Mouse (Mus musculus): ENCODE data around the gene Cage1. TPM values are rescaled to one million over a fixed set of nuclear protein-coding genes. Genes with fewer than 3 reads are reported as not detected.

The Cage1 gene
- polyA plus RNA-seq, 1 experiment from 2014 or later = 1.3 TPM

DNA sequence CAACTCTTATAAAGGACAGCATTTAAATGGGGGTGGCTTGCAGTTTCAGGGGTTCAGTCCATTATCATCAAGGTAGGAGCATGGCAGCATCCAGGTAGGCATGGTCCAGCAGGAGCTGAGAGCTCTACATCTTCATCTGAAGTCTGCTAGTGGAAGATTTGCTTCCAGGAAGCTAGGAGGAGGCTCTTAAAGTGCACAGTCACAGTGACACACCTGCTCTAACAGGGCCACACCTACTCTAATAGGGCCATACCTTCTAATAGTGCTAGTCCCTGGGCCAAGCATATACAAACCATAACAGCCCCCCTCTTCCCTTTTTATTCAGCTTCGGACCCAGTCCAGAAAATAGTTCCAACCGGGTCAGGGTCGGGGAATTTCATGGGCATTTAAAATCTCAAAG lies 37.2 kb downstream of the Cage1 start:
- H3K4me1 ChIP-seq (replicated peaks; ENCODE audit: control insufficient read depth, insufficient read depth, low read length) = no peaks in the 10 kb centered on the region
- DNase-seq (ENCODE audit: low spot score) = no peak
- no peak overlapping the region for H3K4me3 ChIP-seq (ENCODE audit: low read depth, low read length)
- no peak for ATAC-seq (replicated peaks; ENCODE audit: low FRiP score, low TSS enrichment, low read depth)
- WGBS = 87% methylated on average over 3 of the region's 3 CpGs
- no peak overlapping the region for H3K27ac ChIP-seq (ENCODE audit: low read depth)
- no peak overlapping the region for H3K4me2 ChIP-seq (ENCODE audit: low read length)
- no peaks in the 10 kb centered on the region for H3K9me3 ChIP-seq (ENCODE audit: control insufficient read depth, low read length)
- no peaks in the 10 kb centered on the region for H3K27me3 ChIP-seq (replicated peaks; ENCODE audit: control insufficient read depth, insufficient read depth, low read length)
- H3K9ac ChIP-seq (ENCODE audit: low read length) = no peak overlapping the region
- H3K36me3 ChIP-seq (ENCODE audit: control insufficient read depth, insufficient read depth, low read length) = no peaks in the 10 kb centered on the region

DNA sequence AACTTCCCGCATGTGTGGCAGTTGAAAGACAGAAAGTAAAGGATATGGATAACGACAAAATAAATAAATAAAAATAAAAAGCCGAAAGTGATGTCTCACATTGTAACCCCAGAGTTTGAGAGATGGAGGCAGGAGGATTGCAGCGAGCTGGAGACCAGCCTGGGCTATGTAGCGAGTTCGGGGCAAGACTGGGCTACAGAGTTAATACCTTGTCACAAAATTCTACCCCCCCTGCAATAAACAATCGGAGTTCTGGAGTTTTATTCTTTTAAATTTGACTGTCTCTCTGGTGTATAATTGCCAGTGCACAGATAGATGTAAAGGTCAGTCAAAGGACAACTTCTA lies 42.5 kb downstream of the Cage1 start:
- H3K4me1 ChIP-seq (replicated peaks; ENCODE audit: control insufficient read depth, insufficient read depth, low read length) = peaks cover 5% of the 10 kb centered on the region; the same call in 1 of the 2 replicates
- peak overlapping the region; percentile 97 for H3K4me3 ChIP-seq (ENCODE audit: low read depth, low read length)
- no peaks in the 10 kb centered on the region for H3K9me3 ChIP-seq (ENCODE audit: control insufficient read depth, low read length)
- 17% methylated on average over 7 of the region's 7 CpGs for WGBS
- H3K27me3 ChIP-seq (replicated peaks; ENCODE audit: control insufficient read depth, insufficient read depth, low read length) = no peaks in the 10 kb centered on the region
- H3K9ac ChIP-seq (ENCODE audit: low read length) = peak overlapping the region; percentile 40
- 0 out of 2 replicates have a peak overlapping the region, but pooled peaks have one; percentile 92 for H3K27ac ChIP-seq (ENCODE audit: low read depth)
- peak; percentile 62 for ATAC-seq (replicated peaks; ENCODE audit: low FRiP score, low TSS enrichment, low read depth)
- DNase-seq (ENCODE audit: low spot score) = no peak
- peaks cover 22% of the 10 kb centered on the region for H3K36me3 ChIP-seq (ENCODE audit: control insufficient read depth, insufficient read depth, low read length)
- H3K4me2 ChIP-seq (ENCODE audit: low read length) = peak overlapping the region; percentile 88

- H3K4me2 ChIP-seq (ENCODE audit: low read length) = peak within 1 kb of the TSS; percentile 88
- H3K9me3 ChIP-seq (ENCODE audit: control insufficient read depth, low read length) = no peaks in the 10 kb centered on the region
- H3K9ac ChIP-seq (ENCODE audit: low read length) = peak within 1 kb of the TSS; percentile 97
- H3K27me3 ChIP-seq (replicated peaks; ENCODE audit: control insufficient read depth, insufficient read depth, low read length) = no peaks in the 10 kb centered on the region
- H3K4me3 ChIP-seq (ENCODE audit: low read depth, low read length) = peak within 1 kb of the TSS; percentile 97
- DNase-seq (ENCODE audit: low spot score) (peak; percentile 93), ATAC-seq (replicated peaks; ENCODE audit: low FRiP score, low TSS enrichment, low read depth) (peak; percentile 96)
- H3K27ac ChIP-seq (ENCODE audit: low read depth) = peak within 1 kb of the TSS; percentile 92
- WGBS = under 1% methylated on average over 89 of the region's 89 CpGs
- peaks cover 27% of the 10 kb centered on the region for H3K36me3 ChIP-seq (ENCODE audit: control insufficient read depth, insufficient read depth, low read length)
- H3K4me1 ChIP-seq (replicated peaks; ENCODE audit: control insufficient read depth, insufficient read depth, low read length) = peaks cover 5% of the 10 kb centered on the region; the same call in 1 of the 2 replicates
Measured at GRCm38 (mm10) chr13:37993704-37994404, 43.0 kb downstream of the Cage1 start, which contains the start of gene Ssr1. TSS of gene Ssr1 (minus strand) at chr13:37994217.

DNA sequence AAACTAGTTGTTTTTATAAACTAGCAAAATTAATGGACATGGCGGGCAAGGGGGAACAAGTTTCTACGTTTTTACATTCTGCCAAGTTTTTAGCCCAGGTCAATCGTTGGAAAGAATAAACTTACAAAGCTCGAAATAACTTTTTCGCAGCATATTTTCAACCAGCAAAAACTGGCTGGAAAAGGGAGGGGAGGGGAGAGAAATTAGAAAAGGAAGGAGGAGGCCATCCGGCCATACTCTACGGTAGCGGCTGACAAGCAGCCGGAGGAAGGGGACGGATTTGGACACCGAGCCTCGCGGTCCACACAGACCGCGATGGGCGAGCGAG lies 43.5 kb downstream of the Cage1 start:
- Histone ChIP-seq H3K9me3 (ENCODE audit: control insufficient read depth, low read length) (no peaks in the 10 kb centered on the region), H3K27me3 (replicated peaks; ENCODE audit: control insufficient read depth, insufficient read depth, low read length) (no peaks in the 10 kb centered on the region), H3K4me3 (ENCODE audit: low read depth, low read length) (peak overlapping the region; percentile 97), H3K9ac (ENCODE audit: low read length) (peak overlapping the region; percentile 97), H3K4me2 (ENCODE audit: low read length) (peak overlapping the region; percentile 88), H3K27ac (ENCODE audit: low read depth) (peak overlapping the region; percentile 92), H3K36me3 (ENCODE audit: control insufficient read depth, insufficient read depth, low read length) (peaks cover 32% of the 10 kb centered on the region), H3K4me1 (replicated peaks; ENCODE audit: control insufficient read depth, insufficient read depth, low read length) (peaks cover 5% of the 10 kb centered on the region; the same call in 1 of the 2 replicates)
- DNase-seq (ENCODE audit: low spot score) = no peak
- 0% methylated on average over 17 of the region's 17 CpGs for WGBS
- peak; percentile 57 for ATAC-seq (replicated peaks; ENCODE audit: low FRiP score, low TSS enrichment, low read depth)

GRCm38 (mm10) chr13:37992638-37993371 lies 44.1 kb downstream of the Cage1 start:
- Histone ChIP-seq H3K27ac (ENCODE audit: low read depth) (peak overlapping the region; percentile 92; the same call in 1 of the 2 replicates), H3K9me3 (ENCODE audit: control insufficient read depth, low read length) (no peaks in the 10 kb centered on the region), H3K27me3 (replicated peaks; ENCODE audit: control insufficient read depth, insufficient read depth, low read length) (no peaks in the 10 kb centered on the region), H3K4me3 (ENCODE audit: low read depth, low read length) (peak overlapping the region; percentile 97), H3K4me2 (ENCODE audit: low read length) (peak overlapping the region; percentile 88), H3K36me3 (ENCODE audit: control insufficient read depth, insufficient read depth, low read length) (peaks cover 37% of the 10 kb centered on the region), H3K4me1 (replicated peaks; ENCODE audit: control insufficient read depth, insufficient read depth, low read length) (peaks cover 5% of the 10 kb centered on the region; the same call in 1 of the 2 replicates), H3K9ac (ENCODE audit: low read length) (peak overlapping the region; percentile 97)
- WGBS = 12% methylated on average over 10 of the region's 10 CpGs
- peak; percentile 56 for DNase-seq (ENCODE audit: low spot score)
- ATAC-seq (replicated peaks; ENCODE audit: low FRiP score, low TSS enrichment, low read depth) = no peak

DNA sequence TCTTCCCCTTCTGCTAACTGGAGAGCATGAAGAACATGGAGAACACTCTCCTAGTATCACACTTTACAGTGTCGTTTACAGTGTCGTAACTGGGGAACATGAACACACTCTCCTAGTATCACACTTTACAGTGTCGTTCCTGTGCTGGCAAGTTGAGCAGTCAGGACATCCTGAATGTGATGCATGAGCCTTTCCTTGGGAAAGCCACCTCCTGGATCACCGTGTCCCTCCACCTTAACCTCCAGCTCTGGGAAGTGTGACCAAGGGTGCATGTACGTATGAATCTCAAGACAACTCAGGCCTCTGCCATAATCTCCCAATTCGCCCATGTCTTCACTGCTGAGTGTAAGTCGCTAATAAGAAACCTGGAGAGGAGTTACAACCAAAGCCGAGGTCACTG lies 47.2 kb downstream of the Cage1 start:
- H3K4me3 ChIP-seq (ENCODE audit: low read depth, low read length) = no peak overlapping the region
- no peak overlapping the region for H3K27ac ChIP-seq (ENCODE audit: low read depth)
- no peaks in the 10 kb centered on the region for H3K27me3 ChIP-seq (replicated peaks; ENCODE audit: control insufficient read depth, insufficient read depth, low read length)
- WGBS = 89% methylated on average over 8 of the region's 8 CpGs
- peaks cover 5% of the 10 kb centered on the region; the same call in 1 of the 2 replicates for H3K4me1 ChIP-seq (replicated peaks; ENCODE audit: control insufficient read depth, insufficient read depth, low read length)
- ATAC-seq (replicated peaks; ENCODE audit: low FRiP score, low TSS enrichment, low read depth) (no peak), DNase-seq (ENCODE audit: low spot score) (peak; percentile 25)
- no peaks in the 10 kb centered on the region for H3K9me3 ChIP-seq (ENCODE audit: control insufficient read depth, low read length)
- peaks cover 66% of the 10 kb centered on the region for H3K36me3 ChIP-seq (ENCODE audit: control insufficient read depth, insufficient read depth, low read length)
- no peak overlapping the region for H3K4me2 ChIP-seq (ENCODE audit: low read length)
- H3K9ac ChIP-seq (ENCODE audit: low read length) = no peak overlapping the region

DNA sequence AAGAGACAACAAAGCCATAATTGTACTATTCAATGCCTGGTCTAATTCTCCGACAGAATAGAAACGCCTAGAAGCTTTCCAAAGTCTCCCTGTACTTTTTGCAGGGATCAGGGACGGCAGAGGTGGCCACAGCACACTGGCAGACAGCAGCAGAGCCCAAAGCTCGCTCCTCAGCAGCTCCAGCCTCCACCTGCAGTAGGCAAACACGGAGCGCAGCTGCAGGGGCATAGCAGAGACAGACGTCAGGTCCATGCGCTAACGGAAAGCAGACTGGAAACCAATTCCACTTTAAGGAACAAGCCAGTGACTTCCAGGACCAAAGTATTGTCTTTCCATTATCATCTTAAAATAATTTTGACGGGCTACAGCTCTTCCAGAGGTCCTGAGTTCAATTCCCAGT lies 50.7 kb downstream of the Cage1 start:
- no peak overlapping the region for H3K9ac ChIP-seq (ENCODE audit: low read length)
- ATAC-seq (replicated peaks; ENCODE audit: low FRiP score, low TSS enrichment, low read depth) = no peak
- H3K27me3 ChIP-seq (replicated peaks; ENCODE audit: control insufficient read depth, insufficient read depth, low read length) = no peaks in the 10 kb centered on the region
- WGBS = 91% methylated on average over 10 of the region's 10 CpGs
- no peak overlapping the region for H3K27ac ChIP-seq (ENCODE audit: low read depth)
- H3K4me1 ChIP-seq (replicated peaks; ENCODE audit: control insufficient read depth, insufficient read depth, low read length) = no peaks in the 10 kb centered on the region
- H3K9me3 ChIP-seq (ENCODE audit: control insufficient read depth, low read length) = no peaks in the 10 kb centered on the region
- no peak overlapping the region for H3K4me3 ChIP-seq (ENCODE audit: low read depth, low read length)
- no peak overlapping the region for H3K4me2 ChIP-seq (ENCODE audit: low read length)
- DNase-seq (ENCODE audit: low spot score) = no peak
- peaks cover 98% of the 10 kb centered on the region for H3K36me3 ChIP-seq (ENCODE audit: control insufficient read depth, insufficient read depth, low read length)

- Histone ChIP-seq H3K4me3 (ENCODE audit: low read depth, low read length) (no peak overlapping the region), H3K4me1 (replicated peaks; ENCODE audit: control insufficient read depth, insufficient read depth, low read length) (no peaks in the 10 kb centered on the region), H3K36me3 (ENCODE audit: control insufficient read depth, insufficient read depth, low read length) (peaks cover 97% of the 10 kb centered on the region), H3K4me2 (ENCODE audit: low read length) (no peak overlapping the region), H3K9ac (ENCODE audit: low read length) (no peak overlapping the region), H3K27ac (ENCODE audit: low read depth) (no peak overlapping the region), H3K27me3 (replicated peaks; ENCODE audit: control insufficient read depth, insufficient read depth, low read length) (no peaks in the 10 kb centered on the region), H3K9me3 (ENCODE audit: control insufficient read depth, low read length) (no peaks in the 10 kb centered on the region)
- ATAC-seq (replicated peaks; ENCODE audit: low FRiP score, low TSS enrichment, low read depth) (no peak), DNase-seq (ENCODE audit: low spot score) (no peak)
- WGBS = 88% methylated on average over 5 of the region's 5 CpGs
Measured at GRCm38 (mm10) chr13:37981063-37981462, 55.8 kb downstream of the Cage1 start.
